Mouse (Mus musculus): ENCODE measurements around the gene Npr3. TPM values are rescaled to one million over a fixed set of nuclear protein-coding genes. Genes with fewer than 3 reads are reported as not detected.

Gene Npr3
- polyA plus RNA-seq, 1 experiment from 2014 or later = 1.4 TPM

- no peaks in the 10 kb centered on the region for H3K9me3 ChIP-seq (ENCODE audit: control insufficient read depth, low read length)
- no peak overlapping the region for H3K9ac ChIP-seq (replicated peaks; ENCODE audit: low read depth, low read length)
- ATAC-seq (ENCODE audit: low read depth) = no peak
- H3K27me3 ChIP-seq (ENCODE audit: control insufficient read depth, insufficient read depth, low read length) = peaks cover 2% of the 10 kb centered on the region; the same call in 1 of the 2 replicates
- H3K4me1 ChIP-seq (ENCODE audit: control insufficient read depth, insufficient read depth, low read length) = no peaks in the 10 kb centered on the region
- no peak overlapping the region for H3K4me2 ChIP-seq (ENCODE audit: low read depth, low read length)
- H3K4me3 ChIP-seq (ENCODE audit: low read depth, low read length) = no peak overlapping the region
- H3K36me3 ChIP-seq (ENCODE audit: control insufficient read depth, insufficient read depth, low read length) = no peaks in the 10 kb centered on the region
- WGBS = 83% methylated on average over 5 of the region's 5 CpGs
- H3K27ac ChIP-seq (ENCODE audit: low read depth, low read length) = no peak overlapping the region
Observed at GRCm38 (mm10) chr15:11897162-11897561, 9.9 kb downstream of the Npr3 start.

- no peak overlapping the region for H3K9ac ChIP-seq (replicated peaks; ENCODE audit: low read depth, low read length)
- no peak for ATAC-seq (ENCODE audit: low read depth)
- H3K4me2 ChIP-seq (ENCODE audit: low read depth, low read length) = no peak overlapping the region
Observed at GRCm38 (mm10) chr15:11893969-11894368, 13.1 kb downstream of the Npr3 start.

GRCm38 (mm10) chr15:11891395-11891794, 15.7 kb downstream of the Npr3 start:
- Histone ChIP-seq H3K4me2 (ENCODE audit: low read depth, low read length) (no peak overlapping the region), H3K4me3 (ENCODE audit: low read depth, low read length) (no peak overlapping the region), H3K4me1 (ENCODE audit: control insufficient read depth, insufficient read depth, low read length) (no peaks in the 10 kb centered on the region), H3K9me3 (ENCODE audit: control insufficient read depth, low read length) (no peaks in the 10 kb centered on the region), H3K9ac (replicated peaks; ENCODE audit: low read depth, low read length) (no peak overlapping the region), H3K27ac (ENCODE audit: low read depth, low read length) (no peak overlapping the region), H3K27me3 (ENCODE audit: control insufficient read depth, insufficient read depth, low read length) (no peaks in the 10 kb centered on the region), H3K36me3 (ENCODE audit: control insufficient read depth, insufficient read depth, low read length) (no peaks in the 10 kb centered on the region)
- ATAC-seq (ENCODE audit: low read depth) = no peak
- WGBS = 69% methylated on average over 3 of the region's 3 CpGs

More at GRCm38 (mm10) chr15:11893969-11894368, 13.1 kb downstream of the Npr3 start:
- no peaks in the 10 kb centered on the region for H3K27me3 ChIP-seq (ENCODE audit: control insufficient read depth, insufficient read depth, low read length)
- H3K4me1 ChIP-seq (ENCODE audit: control insufficient read depth, insufficient read depth, low read length) = no peaks in the 10 kb centered on the region
- no peaks in the 10 kb centered on the region for H3K9me3 ChIP-seq (ENCODE audit: control insufficient read depth, low read length)
- H3K36me3 ChIP-seq (ENCODE audit: control insufficient read depth, insufficient read depth, low read length) = no peaks in the 10 kb centered on the region
- no peak overlapping the region for H3K4me3 ChIP-seq (ENCODE audit: low read depth, low read length)
- H3K27ac ChIP-seq (ENCODE audit: low read depth, low read length) = no peak overlapping the region
- WGBS = 82% methylated on average over 9 of the region's 9 CpGs

- no peak overlapping the region for H3K4me2 ChIP-seq (ENCODE audit: low read depth, low read length)
- no peak overlapping the region for H3K27ac ChIP-seq (ENCODE audit: low read depth, low read length)
- H3K4me3 ChIP-seq (ENCODE audit: low read depth, low read length) = no peak overlapping the region
- H3K27me3 ChIP-seq (ENCODE audit: control insufficient read depth, insufficient read depth, low read length) = no peaks in the 10 kb centered on the region
- no peak for ATAC-seq (ENCODE audit: low read depth)
- no peaks in the 10 kb centered on the region for H3K4me1 ChIP-seq (ENCODE audit: control insufficient read depth, insufficient read depth, low read length)
- 63% methylated on average over 10 of the region's 10 CpGs for WGBS
- no peaks in the 10 kb centered on the region for H3K36me3 ChIP-seq (ENCODE audit: control insufficient read depth, insufficient read depth, low read length)
- no peaks in the 10 kb centered on the region for H3K9me3 ChIP-seq (ENCODE audit: control insufficient read depth, low read length)
- no peak overlapping the region for H3K9ac ChIP-seq (replicated peaks; ENCODE audit: low read depth, low read length)
Observed at GRCm38 (mm10) chr15:11882508-11883205, 24.4 kb downstream of the Npr3 start.

- no peaks in the 10 kb centered on the region for H3K27me3 ChIP-seq (ENCODE audit: control insufficient read depth, insufficient read depth, low read length)
- ATAC-seq (ENCODE audit: low read depth) = no peak
- H3K4me2 ChIP-seq (ENCODE audit: low read depth, low read length) = no peak overlapping the region
- H3K4me1 ChIP-seq (ENCODE audit: control insufficient read depth, insufficient read depth, low read length) = no peaks in the 10 kb centered on the region
- H3K9ac ChIP-seq (replicated peaks; ENCODE audit: low read depth, low read length) = no peak overlapping the region
- no peak overlapping the region for H3K27ac ChIP-seq (ENCODE audit: low read depth, low read length)
- H3K4me3 ChIP-seq (ENCODE audit: low read depth, low read length) = no peak overlapping the region
- WGBS = 91% methylated on average over 6 of the region's 6 CpGs
- H3K36me3 ChIP-seq (ENCODE audit: control insufficient read depth, insufficient read depth, low read length) = no peaks in the 10 kb centered on the region
- no peaks in the 10 kb centered on the region for H3K9me3 ChIP-seq (ENCODE audit: control insufficient read depth, low read length)
Observed at GRCm38 (mm10) chr15:11881822-11882221, 25.3 kb downstream of the Npr3 start.

- 100% methylated on average over 1 of the region's 1 CpGs for WGBS
- no peak for ATAC-seq (ENCODE audit: low read depth)
- Histone ChIP-seq H3K27ac (ENCODE audit: low read depth, low read length) (no peak overlapping the region), H3K36me3 (ENCODE audit: control insufficient read depth, insufficient read depth, low read length) (no peaks in the 10 kb centered on the region), H3K4me1 (ENCODE audit: control insufficient read depth, insufficient read depth, low read length) (no peaks in the 10 kb centered on the region), H3K4me2 (ENCODE audit: low read depth, low read length) (no peak overlapping the region), H3K27me3 (ENCODE audit: control insufficient read depth, insufficient read depth, low read length) (no peaks in the 10 kb centered on the region), H3K9me3 (ENCODE audit: control insufficient read depth, low read length) (peaks cover 3% of the 10 kb centered on the region; the same call in 1 of the 2 replicates), H3K4me3 (ENCODE audit: low read depth, low read length) (no peak overlapping the region), H3K9ac (replicated peaks; ENCODE audit: low read depth, low read length) (no peak overlapping the region)
Observed at GRCm38 (mm10) chr15:11878334-11878733, 28.8 kb downstream of the Npr3 start.

- no peak overlapping the region for H3K4me2 ChIP-seq (ENCODE audit: low read depth, low read length)
- H3K9ac ChIP-seq (replicated peaks; ENCODE audit: low read depth, low read length) = no peak overlapping the region
- H3K27me3 ChIP-seq (ENCODE audit: control insufficient read depth, insufficient read depth, low read length) = no peaks in the 10 kb centered on the region
- H3K9me3 ChIP-seq (ENCODE audit: control insufficient read depth, low read length) = peaks cover 3% of the 10 kb centered on the region; the same call in 1 of the 2 replicates
- WGBS = 79% methylated on average over 2 of the region's 2 CpGs
- ATAC-seq (ENCODE audit: low read depth) = no peak
- H3K4me1 ChIP-seq (ENCODE audit: control insufficient read depth, insufficient read depth, low read length) = no peaks in the 10 kb centered on the region
- H3K27ac ChIP-seq (ENCODE audit: low read depth, low read length) = no peak overlapping the region
- no peak overlapping the region for H3K4me3 ChIP-seq (ENCODE audit: low read depth, low read length)
- no peaks in the 10 kb centered on the region for H3K36me3 ChIP-seq (ENCODE audit: control insufficient read depth, insufficient read depth, low read length)
Observed at GRCm38 (mm10) chr15:11877273-11877672, 29.8 kb downstream of the Npr3 start.

- H3K4me2 ChIP-seq (ENCODE audit: low read depth, low read length) = no peak overlapping the region
- H3K27me3 ChIP-seq (ENCODE audit: control insufficient read depth, insufficient read depth, low read length) = no peaks in the 10 kb centered on the region
- no peaks in the 10 kb centered on the region for H3K9me3 ChIP-seq (ENCODE audit: control insufficient read depth, low read length)
- H3K4me3 ChIP-seq (ENCODE audit: low read depth, low read length) = no peak overlapping the region
- ATAC-seq (ENCODE audit: low read depth) = no peak
- no peaks in the 10 kb centered on the region for H3K36me3 ChIP-seq (ENCODE audit: control insufficient read depth, insufficient read depth, low read length)
- no peak overlapping the region for H3K9ac ChIP-seq (replicated peaks; ENCODE audit: low read depth, low read length)
- H3K4me1 ChIP-seq (ENCODE audit: control insufficient read depth, insufficient read depth, low read length) = no peaks in the 10 kb centered on the region
- 96% methylated on average over 3 of the region's 3 CpGs for WGBS
- no peak overlapping the region for H3K27ac ChIP-seq (ENCODE audit: low read depth, low read length)
Observed at GRCm38 (mm10) chr15:11866918-11867317, 40.2 kb downstream of the Npr3 start.

- Histone ChIP-seq H3K27ac (ENCODE audit: low read depth, low read length) (no peak overlapping the region), H3K4me3 (ENCODE audit: low read depth, low read length) (no peak overlapping the region), H3K4me1 (ENCODE audit: control insufficient read depth, insufficient read depth, low read length) (no peaks in the 10 kb centered on the region), H3K27me3 (ENCODE audit: control insufficient read depth, insufficient read depth, low read length) (no peaks in the 10 kb centered on the region), H3K4me2 (ENCODE audit: low read depth, low read length) (no peak overlapping the region), H3K36me3 (ENCODE audit: control insufficient read depth, insufficient read depth, low read length) (no peaks in the 10 kb centered on the region), H3K9ac (replicated peaks; ENCODE audit: low read depth, low read length) (no peak overlapping the region), H3K9me3 (ENCODE audit: control insufficient read depth, low read length) (no peaks in the 10 kb centered on the region)
- ATAC-seq (ENCODE audit: low read depth) = no peak
- 90% methylated on average over 6 of the region's 6 CpGs for WGBS
Observed at GRCm38 (mm10) chr15:11863540-11863818, 43.6 kb downstream of the Npr3 start.
